Mouse (Mus musculus): Measurements from ENCODE around the gene Actr1a. TPM values are rescaled to one million over a fixed set of nuclear protein-coding genes. Genes with fewer than 3 reads are reported as not detected.

The Actr1a gene
- polyA plus RNA-seq, 1 experiment from 2014 or later, result 153 TPM

DNA sequence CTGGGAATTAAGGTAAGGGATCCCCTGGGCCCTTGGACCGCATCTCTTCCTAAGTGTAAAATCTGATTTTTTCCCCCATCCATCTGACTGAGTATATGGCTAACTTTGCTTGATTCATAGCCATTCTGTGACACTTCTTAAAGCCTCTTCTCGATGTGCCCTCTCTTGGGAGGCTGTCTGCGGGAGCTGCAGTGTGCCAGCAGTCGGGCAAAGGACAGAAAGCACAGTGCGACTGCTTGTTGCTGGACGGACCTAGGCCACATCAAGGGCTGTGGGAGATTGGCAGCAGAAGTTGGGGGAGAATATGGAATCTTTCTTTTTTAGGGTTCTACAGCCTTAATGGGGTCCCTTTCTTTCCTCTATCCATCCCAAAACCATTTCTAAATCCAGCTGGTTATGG lies 3.8 kb upstream of the Actr1a start:
- 59% methylated on average over 6 of the region's 6 CpGs for WGBS
- peaks cover 40% of the 10 kb centered on the region for H3K4me1 ChIP-seq
- H3K9me3 ChIP-seq (replicated peaks), result no peaks in the 10 kb centered on the region
- H3K4me2 ChIP-seq (replicated peaks), result peak overlapping the region; percentile 71; the same call in 1 of the 2 replicates
- peaks cover 18% of the 10 kb centered on the region for H3K36me3 ChIP-seq
- no peak overlapping the region for H3K9ac ChIP-seq
- ATAC-seq (ENCODE audit: insufficient number of reproducible peaks, low FRiP score, low TSS enrichment, low read depth), result no peak
- H3K27me3 ChIP-seq, result no peaks in the 10 kb centered on the region
- no peak overlapping the region for H3K4me3 ChIP-seq (replicated peaks)
- H3K27ac ChIP-seq (replicated peaks), result 0 out of 2 replicates have a peak overlapping the region, but pooled peaks have one; percentile 28

DNA sequence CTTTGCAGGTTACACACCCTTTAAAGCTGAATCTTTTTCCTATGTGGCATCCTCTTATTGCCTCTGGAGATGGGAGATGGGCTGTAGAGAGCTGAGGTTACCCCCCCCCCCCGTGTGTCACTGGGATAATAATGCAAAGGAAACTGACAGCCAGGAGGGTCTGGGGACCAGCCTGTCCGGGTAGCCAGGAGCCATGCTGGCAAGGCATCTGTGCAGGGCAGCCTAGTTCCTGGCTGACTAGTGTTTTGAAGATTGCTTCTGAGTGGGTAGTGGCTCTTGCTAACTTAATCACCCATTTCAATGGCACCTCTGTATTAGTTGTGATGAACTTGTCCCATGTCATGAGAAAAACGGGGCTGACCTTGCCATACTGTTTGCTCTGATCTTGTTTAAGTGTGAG lies 2.9 kb upstream of the Actr1a start:
- Histone ChIP-seq H3K27ac (replicated peaks) (no peak overlapping the region), H3K27me3 (no peaks in the 10 kb centered on the region), H3K4me1 (peaks cover 49% of the 10 kb centered on the region), H3K36me3 (peaks cover 9% of the 10 kb centered on the region), H3K4me3 (replicated peaks) (peak overlapping the region; percentile 98), H3K9ac (0 out of 2 replicates have a peak overlapping the region, but pooled peaks have one; percentile 15), H3K9me3 (replicated peaks) (no peaks in the 10 kb centered on the region), H3K4me2 (replicated peaks) (peak overlapping the region; percentile 71)
- 31% methylated on average over 3 of the region's 3 CpGs for WGBS
- ATAC-seq (ENCODE audit: insufficient number of reproducible peaks, low FRiP score, low TSS enrichment, low read depth), result no peak

DNA sequence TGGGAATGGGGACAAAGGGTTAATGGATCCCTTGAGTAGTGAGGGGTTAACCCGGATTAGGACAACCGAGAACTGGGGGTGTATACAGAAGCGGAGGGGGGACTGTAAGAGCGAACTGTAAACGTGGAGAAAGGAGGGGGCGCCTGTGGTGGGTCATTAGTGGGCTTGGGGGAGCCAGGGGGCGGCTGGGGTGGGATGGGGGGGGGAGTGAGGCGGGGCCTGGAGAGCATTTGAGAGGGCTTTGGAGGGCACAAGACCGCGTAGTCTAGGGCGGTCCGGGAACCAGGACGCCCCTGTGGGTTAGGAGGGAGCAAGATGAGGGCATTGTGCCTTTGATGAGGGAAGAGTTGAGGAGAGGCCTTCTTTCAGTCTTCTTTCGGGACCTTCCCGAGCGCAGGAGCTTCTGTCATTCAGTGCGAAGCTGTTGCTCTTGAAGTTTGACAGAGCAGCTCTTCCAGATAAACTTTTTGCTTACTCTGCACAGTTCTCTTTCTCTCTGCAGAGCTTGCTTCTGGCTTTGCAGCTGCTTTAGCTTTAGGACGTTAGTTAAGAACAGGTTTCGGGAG lies 2.0 kb upstream of the Actr1a start:
- ATAC-seq (ENCODE audit: insufficient number of reproducible peaks, low FRiP score, low TSS enrichment, low read depth), result no peak
- peaks cover 52% of the 10 kb centered on the region for H3K4me1 ChIP-seq
- H3K27me3 ChIP-seq, result no peaks in the 10 kb centered on the region
- H3K4me2 ChIP-seq (replicated peaks), result peak overlapping the region; percentile 71
- peak overlapping the region; percentile 94 for H3K9ac ChIP-seq
- WGBS, result under 1% methylated on average over 19 of the region's 19 CpGs
- H3K4me3 ChIP-seq (replicated peaks), result peak overlapping the region; percentile 98
- H3K36me3 ChIP-seq, result no peaks in the 10 kb centered on the region
- H3K9me3 ChIP-seq (replicated peaks), result no peaks in the 10 kb centered on the region
- peak overlapping the region; percentile 90 for H3K27ac ChIP-seq (replicated peaks)

DNA sequence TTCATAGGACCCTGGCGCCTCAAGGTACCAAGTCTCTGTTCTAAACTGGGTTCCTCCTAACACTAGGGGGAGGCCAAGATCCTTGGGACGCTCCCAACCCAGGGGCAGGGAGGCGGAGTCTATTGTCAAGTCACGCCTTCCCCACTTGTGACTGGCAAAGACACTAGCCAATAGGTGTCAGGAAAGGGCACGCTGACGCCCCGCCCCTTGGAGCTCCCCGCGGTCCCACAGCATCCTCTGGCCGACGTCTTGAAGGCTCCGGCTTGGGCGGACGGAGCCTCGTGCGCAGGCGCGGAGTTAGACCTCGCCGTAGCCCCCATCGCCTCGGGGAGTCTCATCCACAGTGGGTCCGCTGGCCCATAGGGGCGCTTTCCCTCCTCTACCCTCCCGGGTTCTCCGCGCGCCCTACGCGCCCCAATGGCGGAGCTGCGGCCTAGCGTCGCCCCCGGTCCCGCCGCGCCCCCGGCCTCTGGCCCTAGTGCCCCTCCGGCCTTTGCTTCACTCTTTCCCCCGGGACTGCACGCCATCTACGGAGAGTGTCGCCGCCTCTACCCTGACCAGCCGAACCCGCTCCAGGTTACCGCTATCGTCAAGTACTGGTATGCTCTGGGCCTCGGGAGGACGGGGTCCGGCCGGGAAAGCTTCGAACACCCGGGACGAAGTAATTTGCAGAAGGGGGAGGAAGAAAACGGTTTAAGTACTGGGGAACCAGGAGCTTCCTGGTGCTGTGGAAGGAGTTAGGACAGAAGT lies 1.3 kb upstream of the Actr1a start, which contains the start of gene Sufu:
Sufu (plus strand) TSS at position 211 of the 750 bp plus-strand sequence.
- no peaks in the 10 kb centered on the region for H3K9me3 ChIP-seq (replicated peaks)
- no peaks in the 10 kb centered on the region for H3K27me3 ChIP-seq
- peaks cover 2% of the 10 kb centered on the region; the same call in 1 of the 2 replicates for H3K36me3 ChIP-seq
- WGBS, result under 1% methylated on average over 57 of the region's 57 CpGs
- peak; percentile 92 for ATAC-seq (ENCODE audit: insufficient number of reproducible peaks, low FRiP score, low TSS enrichment, low read depth)
- peaks cover 56% of the 10 kb centered on the region for H3K4me1 ChIP-seq
- H3K27ac ChIP-seq (replicated peaks), result peak within 1 kb of the TSS; percentile 90
- H3K9ac ChIP-seq, result peak within 1 kb of the TSS; percentile 94
- peak within 1 kb of the TSS; percentile 98 for H3K4me3 ChIP-seq (replicated peaks)
- peak within 1 kb of the TSS; percentile 71 for H3K4me2 ChIP-seq (replicated peaks)

DNA sequence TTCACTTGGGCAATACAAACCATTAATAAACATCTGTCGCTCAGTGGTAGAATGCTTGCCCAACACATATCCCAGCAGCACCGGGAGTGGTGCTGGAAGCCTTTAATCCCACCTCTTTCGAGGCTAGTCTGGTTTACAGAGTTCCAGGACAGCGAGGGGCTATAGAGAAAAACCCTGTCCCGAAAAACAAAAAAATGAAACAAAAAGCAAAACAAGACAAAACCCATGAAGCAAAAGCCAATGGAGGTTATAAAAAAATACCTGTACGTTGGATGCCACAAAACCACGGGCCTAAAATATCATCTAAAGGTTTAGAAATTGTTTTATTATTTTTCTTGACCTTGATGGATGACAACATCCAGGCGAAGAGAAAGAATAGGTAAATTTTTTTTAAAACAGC lies 561 bp upstream of the Actr1a start:
- peak overlapping the region; percentile 89 for H3K4me3 ChIP-seq (replicated peaks)
- H3K4me1 ChIP-seq, result peaks cover 59% of the 10 kb centered on the region
- H3K27me3 ChIP-seq, result no peaks in the 10 kb centered on the region
- H3K4me2 ChIP-seq (replicated peaks), result peak overlapping the region; percentile 67
- peak overlapping the region; percentile 84 for H3K27ac ChIP-seq (replicated peaks)
- H3K36me3 ChIP-seq, result peaks cover 4% of the 10 kb centered on the region; the same call in 1 of the 2 replicates
- H3K9me3 ChIP-seq (replicated peaks), result no peaks in the 10 kb centered on the region
- WGBS, result 10% methylated on average over 8 of the region's 8 CpGs
- ATAC-seq (ENCODE audit: insufficient number of reproducible peaks, low FRiP score, low TSS enrichment, low read depth), result no peak
- H3K9ac ChIP-seq, result no peak overlapping the region

DNA sequence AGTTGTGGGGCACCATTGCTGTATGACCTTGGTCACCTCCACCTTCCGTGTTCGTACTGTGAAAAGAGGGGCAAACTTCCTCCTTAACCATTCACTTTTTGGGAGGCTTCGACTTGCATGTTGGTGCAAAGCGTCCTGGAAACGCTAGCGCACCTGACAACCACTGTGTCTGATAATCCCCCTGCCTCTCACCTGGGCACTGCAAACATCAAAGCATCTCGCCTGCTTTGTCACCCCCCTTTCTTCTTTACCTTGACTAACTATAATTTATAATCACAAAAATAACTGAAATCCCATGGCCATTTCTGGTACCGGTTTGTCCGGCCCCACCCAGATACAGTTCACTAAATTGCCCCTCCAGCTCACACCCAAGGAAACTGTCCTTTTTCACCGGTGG lies 838 bp downstream of the Actr1a start:
- Histone ChIP-seq H3K9me3 (replicated peaks) (no peaks in the 10 kb centered on the region), H3K4me2 (replicated peaks) (peak overlapping the region; percentile 78)

DNA sequence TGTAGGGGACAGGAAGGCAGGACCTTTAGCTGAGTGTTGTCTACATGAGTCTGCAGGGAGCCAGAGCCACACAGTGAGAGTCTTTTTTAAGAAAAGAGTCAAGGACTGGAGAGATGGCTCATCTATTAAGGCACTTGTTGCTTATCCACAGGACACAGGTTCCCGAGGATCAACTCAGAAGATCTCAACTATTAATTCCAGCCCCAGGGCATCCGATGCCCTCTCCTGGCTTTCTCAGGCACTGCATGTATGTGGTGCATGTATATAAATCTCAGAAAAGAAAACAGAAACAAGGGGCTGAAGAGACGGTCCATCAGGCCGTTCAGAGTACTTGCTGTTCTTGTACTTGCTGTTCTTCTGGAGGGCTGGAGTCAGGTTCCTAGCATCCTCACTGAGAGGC lies 3.5 kb downstream of the Actr1a start:
- no peaks in the 10 kb centered on the region for H3K27me3 ChIP-seq
- no peak overlapping the region for H3K9ac ChIP-seq
- WGBS, result 35% methylated on average over 4 of the region's 4 CpGs
- peaks cover 19% of the 10 kb centered on the region for H3K36me3 ChIP-seq
- H3K4me1 ChIP-seq, result peaks cover 46% of the 10 kb centered on the region
- no peaks in the 10 kb centered on the region for H3K9me3 ChIP-seq (replicated peaks)
- ATAC-seq (ENCODE audit: insufficient number of reproducible peaks, low FRiP score, low TSS enrichment, low read depth), result no peak
- H3K4me2 ChIP-seq (replicated peaks), result no peak overlapping the region
- no peak overlapping the region for H3K27ac ChIP-seq (replicated peaks)
- H3K4me3 ChIP-seq (replicated peaks), result no peak overlapping the region

More for the DNA sequence above, 838 bp downstream of the Actr1a start:
- ATAC-seq (ENCODE audit: insufficient number of reproducible peaks, low FRiP score, low TSS enrichment, low read depth), result no peak
- 5% methylated on average over 10 of the region's 10 CpGs for WGBS
- peak overlapping the region; percentile 39 for H3K9ac ChIP-seq
- H3K36me3 ChIP-seq, result peaks cover 7% of the 10 kb centered on the region; the same call in 1 of the 2 replicates
- no peaks in the 10 kb centered on the region for H3K27me3 ChIP-seq
- H3K4me1 ChIP-seq, result peaks cover 61% of the 10 kb centered on the region
- peak overlapping the region; percentile 89 for H3K4me3 ChIP-seq (replicated peaks)
- H3K27ac ChIP-seq (replicated peaks), result no peak overlapping the region

DNA sequence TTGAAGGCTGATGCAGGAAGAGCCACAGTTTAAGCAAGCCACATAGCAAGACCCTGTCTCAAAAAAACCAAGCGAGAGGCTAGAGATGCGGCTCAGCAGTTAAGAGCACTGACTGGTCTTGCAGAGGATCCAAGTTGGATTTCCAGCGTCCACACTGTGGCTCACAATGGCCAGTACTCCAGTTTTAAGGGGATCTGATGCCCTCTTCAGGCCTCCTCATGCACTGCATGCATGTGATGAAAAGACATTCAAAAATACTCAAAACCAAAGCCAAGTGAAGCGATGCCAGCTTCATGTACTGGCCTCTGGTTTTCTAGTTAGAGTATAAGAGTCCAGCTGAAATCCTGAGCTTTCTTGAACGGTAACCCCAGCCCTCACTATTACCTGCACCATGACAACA lies 5.7 kb downstream of the Actr1a start:
- Histone ChIP-seq H3K27ac (replicated peaks) (peak overlapping the region; percentile 63; the same call in 1 of the 2 replicates), H3K9me3 (replicated peaks) (no peaks in the 10 kb centered on the region), H3K27me3 (no peaks in the 10 kb centered on the region), H3K9ac (no peak overlapping the region), H3K4me1 (peaks cover 38% of the 10 kb centered on the region), H3K4me2 (replicated peaks) (no peak overlapping the region), H3K4me3 (replicated peaks) (no peak overlapping the region), H3K36me3 (peaks cover 31% of the 10 kb centered on the region)
- no peak for ATAC-seq (ENCODE audit: insufficient number of reproducible peaks, low FRiP score, low TSS enrichment, low read depth)
- 85% methylated on average over 5 of the region's 5 CpGs for WGBS

DNA sequence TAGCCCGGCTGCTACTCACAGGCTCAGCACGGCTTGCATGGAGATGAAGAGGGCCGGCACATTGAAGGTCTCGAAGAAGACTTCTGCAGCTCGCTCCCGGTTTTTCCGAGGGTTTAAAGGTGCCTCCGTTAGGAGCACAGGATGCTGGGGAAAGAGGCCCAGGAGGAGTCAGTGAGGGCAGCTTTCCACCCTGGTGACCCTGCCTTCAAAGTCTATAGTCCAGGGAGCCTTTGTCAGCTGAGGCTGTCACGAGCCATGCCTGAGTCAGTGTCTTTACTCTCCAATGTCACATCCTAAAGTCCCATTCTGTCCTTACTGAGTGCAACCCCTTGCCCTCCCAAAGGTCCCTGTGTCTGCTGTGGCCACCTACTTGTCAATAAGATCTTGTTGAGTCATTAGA lies 13.3 kb downstream of the Actr1a start:
- no peak overlapping the region for H3K4me3 ChIP-seq (replicated peaks)
- no peaks in the 10 kb centered on the region for H3K27me3 ChIP-seq
- WGBS, result 87% methylated on average over 9 of the region's 9 CpGs
- H3K4me2 ChIP-seq (replicated peaks), result no peak overlapping the region
- no peak for ATAC-seq (ENCODE audit: insufficient number of reproducible peaks, low FRiP score, low TSS enrichment, low read depth)
- no peak overlapping the region for H3K9ac ChIP-seq
- peaks cover 87% of the 10 kb centered on the region for H3K36me3 ChIP-seq
- H3K4me1 ChIP-seq, result no peaks in the 10 kb centered on the region
- H3K9me3 ChIP-seq (replicated peaks), result no peaks in the 10 kb centered on the region
- H3K27ac ChIP-seq (replicated peaks), result no peak overlapping the region

DNA sequence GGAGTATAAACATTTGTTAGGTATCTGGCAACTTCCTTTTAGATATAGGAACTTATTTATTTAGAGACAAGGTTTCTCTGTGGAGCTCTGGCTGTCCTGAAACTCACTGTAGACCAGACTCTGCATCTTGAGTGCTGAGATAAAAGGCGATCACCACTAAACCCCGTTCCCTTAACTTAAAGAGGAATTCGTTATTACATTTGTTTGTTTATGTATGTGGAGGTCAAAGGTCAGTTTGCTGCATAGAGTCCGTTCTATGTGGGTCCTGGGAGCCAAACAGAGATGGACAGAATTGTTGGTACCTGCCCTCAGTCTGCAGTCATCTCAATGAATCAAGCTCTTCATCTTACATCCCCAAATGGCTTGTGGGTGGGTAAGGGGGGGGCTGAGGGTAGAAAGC lies 19.7 kb downstream of the Actr1a start:
- Histone ChIP-seq H3K4me2 (replicated peaks) (no peak overlapping the region), H3K9ac (no peak overlapping the region), H3K27ac (replicated peaks) (no peak overlapping the region), H3K36me3 (peaks cover 42% of the 10 kb centered on the region), H3K4me1 (peaks cover 8% of the 10 kb centered on the region; the same call in 1 of the 2 replicates), H3K9me3 (replicated peaks) (no peaks in the 10 kb centered on the region), H3K27me3 (no peaks in the 10 kb centered on the region), H3K4me3 (replicated peaks) (no peak overlapping the region)
- no peak for ATAC-seq (ENCODE audit: insufficient number of reproducible peaks, low FRiP score, low TSS enrichment, low read depth)
- 58% methylated on average over 4 of the region's 4 CpGs for WGBS

DNA sequence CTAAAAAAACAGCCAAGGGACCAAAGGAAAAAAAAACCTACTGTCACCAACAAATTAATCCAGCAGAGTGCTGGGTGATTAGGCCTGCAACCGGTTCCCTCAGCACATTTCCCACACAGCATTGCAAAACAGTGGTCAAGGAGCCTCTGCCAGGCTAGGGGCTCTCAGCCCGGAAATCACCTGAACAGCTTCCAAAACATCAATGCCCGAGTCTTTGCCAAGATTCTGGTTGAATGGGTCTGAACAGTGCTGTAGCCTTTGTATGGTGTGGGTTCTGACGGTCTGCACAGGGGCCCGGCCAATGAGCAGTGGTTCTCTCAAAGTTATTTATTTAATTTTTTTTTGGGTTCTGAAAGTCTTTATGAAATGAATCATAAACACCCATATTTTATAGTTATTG lies 20.1 kb downstream of the Actr1a start:
- H3K27ac ChIP-seq (replicated peaks), result no peak overlapping the region; the same call in 1 of the 2 replicates
- H3K9me3 ChIP-seq (replicated peaks), result no peaks in the 10 kb centered on the region
- ATAC-seq (ENCODE audit: insufficient number of reproducible peaks, low FRiP score, low TSS enrichment, low read depth), result no peak
- H3K4me2 ChIP-seq (replicated peaks), result no peak overlapping the region
- peaks cover 8% of the 10 kb centered on the region; the same call in 1 of the 2 replicates for H3K4me1 ChIP-seq
- H3K9ac ChIP-seq, result no peak overlapping the region
- H3K36me3 ChIP-seq, result peaks cover 38% of the 10 kb centered on the region
- H3K27me3 ChIP-seq, result no peaks in the 10 kb centered on the region
- H3K4me3 ChIP-seq (replicated peaks), result no peak overlapping the region
- whole genome bisulfite sequencing, result 64% methylated on average over 5 of the region's 5 CpGs

Measured in embryonic facial prominence, embryonic 15.5 days (tissue).